Mouse (Mus musculus) cerebral cortex, adult 2 months (tissue): Measurements from ENCODE around the gene Zfp366.

Source experiments
- WGBS: fragments of 180-500 bp; shearing (Covaris S2); methylation state at CpG from one replicate; pipeline ENCODE4 v1.1.7; 2018; 5-methylcytosine and 5-hydroxymethylcytosine counted together

Gene Zfp366

GRCm38 (mm10) chr13:99226809-99227208, 42.2 kb downstream of the Zfp366 start:
- 79% methylated on average over 3 of the region's 3 CpGs for WGBS

- 88% methylated on average over 16 of the region's 16 CpGs for WGBS
These were observed 43.0 kb downstream of the Zfp366 start for GRCm38 (mm10) chr13:99227456-99228250.

- WGBS: 94% methylated on average over 35 of the region's 35 CpGs
These were observed 44.4 kb downstream of the Zfp366 start for GRCm38 (mm10) chr13:99228821-99229570.

GRCm38 (mm10) chr13:99229641-99230494, 45.2 kb downstream of the Zfp366 start:
- 75% methylated on average over 9 of the region's 9 CpGs for WGBS

- WGBS: 50% methylated on average over 3 of the region's 3 CpGs
These were observed 45.9 kb downstream of the Zfp366 start for GRCm38 (mm10) chr13:99230495-99230868.

- 72% methylated on average over 3 of the region's 3 CpGs for WGBS
These were observed 48.7 kb downstream of the Zfp366 start for GRCm38 (mm10) chr13:99233333-99233732.

GRCm38 (mm10) chr13:99233956-99234355, 49.3 kb downstream of the Zfp366 start:
- 68% methylated on average over 10 of the region's 10 CpGs for WGBS

- 59% methylated on average over 20 of the region's 20 CpGs for WGBS
These were observed 51.0 kb downstream of the Zfp366 start for GRCm38 (mm10) chr13:99235428-99236210.

- 89% methylated on average over 2 of the region's 2 CpGs for whole genome bisulfite sequencing
These were observed 51.6 kb downstream of the Zfp366 start for GRCm38 (mm10) chr13:99236222-99236621.

GRCm38 (mm10) chr13:99237122-99237521, 52.5 kb downstream of the Zfp366 start:
- WGBS: 82% methylated on average over 5 of the region's 5 CpGs

- WGBS: 54% methylated on average over 1 of the region's 1 CpGs
These were observed 53.2 kb downstream of the Zfp366 start for GRCm38 (mm10) chr13:99237841-99238216.

- WGBS: 31% methylated on average over 10 of the region's 10 CpGs
These were observed 53.9 kb downstream of the Zfp366 start for GRCm38 (mm10) chr13:99238217-99239160.

- 48% methylated on average over 7 of the region's 7 CpGs for WGBS
These were observed 54.5 kb downstream of the Zfp366 start for GRCm38 (mm10) chr13:99239161-99239530.

- 55% methylated on average over 6 of the region's 6 CpGs for WGBS
These were observed 55.1 kb downstream of the Zfp366 start for GRCm38 (mm10) chr13:99239741-99240140.

GRCm38 (mm10) chr13:99241984-99242383, 57.4 kb downstream of the Zfp366 start:
- WGBS: 78% methylated on average over 3 of the region's 3 CpGs

- 68% methylated on average over 4 of the region's 4 CpGs for WGBS
These were observed 58.3 kb downstream of the Zfp366 start for GRCm38 (mm10) chr13:99242895-99243294.

GRCm38 (mm10) chr13:99243831-99244230, 59.2 kb downstream of the Zfp366 start:
- 98% methylated on average over 9 of the region's 9 CpGs for WGBS

- WGBS: 76% methylated on average over 6 of the region's 6 CpGs
These were observed 59.8 kb downstream of the Zfp366 start for GRCm38 (mm10) chr13:99244471-99244870.

GRCm38 (mm10) chr13:99244896-99245295, 60.3 kb downstream of the Zfp366 start:
- 74% methylated on average over 3 of the region's 3 CpGs for WGBS

- WGBS: 91% methylated on average over 21 of the region's 21 CpGs
These were observed 61.4 kb downstream of the Zfp366 start for GRCm38 (mm10) chr13:99245916-99246460.
